ENCODE assay signal across 8 mouse cellular contexts in the genomic region with DNA sequence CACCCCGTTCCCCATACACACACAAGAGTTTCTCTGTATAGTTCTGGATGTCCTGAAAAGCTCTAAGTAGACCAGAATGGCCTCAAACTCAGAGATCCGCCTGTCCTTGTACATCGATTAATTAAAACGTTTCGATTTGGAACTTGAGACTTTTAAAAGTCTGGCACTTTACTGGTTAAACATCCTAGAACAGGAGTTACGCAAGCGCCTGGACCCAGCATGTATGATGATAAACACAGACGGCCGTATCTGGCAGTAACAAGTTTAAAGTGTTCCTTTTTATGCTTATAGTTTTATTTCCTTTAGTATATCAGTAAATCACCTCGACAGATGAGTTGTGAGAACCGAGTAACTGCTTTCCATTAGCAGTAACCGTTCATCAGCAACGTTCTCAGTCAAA. TPM values are rescaled to one million over a fixed set of nuclear protein-coding genes. Genes with fewer than 3 reads are reported as not detected.
DNase-seq lines count a peak whose midpoint lies in the region; ATAC-seq and TF ChIP-seq lines count a peak whose summit lies in the region.

No protein-coding gene starts in this region.

- no peak for ATAC-seq in heart, embryonic 13.5 days (ENCODE audit: extremely low read depth, insufficient number of reproducible peaks, low FRiP score, low TSS enrichment)
- no peak for ATAC-seq in heart, postnatal 0 days (ENCODE audit: insufficient read depth, low read depth)
- ATAC-seq in lung, embryonic 16.5 days (ENCODE audit: low read depth), result no peak

- H3K79me2 ChIP-seq in MEL (ENCODE audit: control insufficient read depth, insufficient read depth, low read length, poor library complexity), result peaks cover 62% of the 10 kb centered on the region

- peak overlapping the region; percentile 98 for H3K4me3 ChIP-seq in heart, embryonic 13.5 days
- peak overlapping the region; percentile 86 to 94 for H3K4me3 ChIP-seq in MEL (ENCODE audit: control insufficient read depth in 1 of 2, insufficient read depth in 1 of 2, low read depth in 2 of 2, low read length in 2 of 2)
- H3K4me3 ChIP-seq in heart, postnatal 0 days (ENCODE audit: low read depth, low read length), result peak overlapping the region; percentile 97
- H3K4me3 ChIP-seq in lung, embryonic 16.5 days (ENCODE audit: low read length), result peak overlapping the region; percentile 92

- peaks cover 5% of the 10 kb centered on the region for H3K27me3 ChIP-seq in heart, embryonic 13.5 days (replicated peaks)
- H3K27me3 ChIP-seq in MEL (ENCODE audit: control insufficient read depth in 1 of 2, insufficient read depth in 2 of 2, low read length in 2 of 2), result no peaks in the 10 kb centered on the region
- H3K27me3 ChIP-seq in heart, postnatal 0 days (ENCODE audit: control insufficient read depth, insufficient read depth, low read length), result no peaks in the 10 kb centered on the region
- no peaks in the 10 kb centered on the region for H3K27me3 ChIP-seq in lung, embryonic 16.5 days (ENCODE audit: control insufficient read depth, insufficient read depth, low read depth, low read length)

- peak overlapping the region; percentile 98 for H3K27ac ChIP-seq in heart, embryonic 13.5 days (replicated peaks)
- H3K27ac ChIP-seq in MEL (ENCODE audit: control insufficient read depth, low read depth, low read length), result peak overlapping the region; percentile 92
- H3K27ac ChIP-seq in heart, postnatal 0 days (ENCODE audit: low read depth), result peak overlapping the region; percentile 100
- peak overlapping the region; percentile 99 for H3K27ac ChIP-seq in lung, embryonic 16.5 days (ENCODE audit: low read length)

- WGBS in heart, embryonic 13.5 days, result 1% methylated on average over 13 of the region's 13 CpGs
- under 1% methylated on average over 13 of the region's 13 CpGs for WGBS in heart, postnatal 0 days
- WGBS in lung, embryonic 16.5 days, result under 1% methylated on average over 13 of the region's 13 CpGs

- peak overlapping the region; percentile 85 for H3K4me2 ChIP-seq in heart, embryonic 13.5 days
- H3K4me2 ChIP-seq in heart, postnatal 0 days (ENCODE audit: low read depth, low read length), result peak overlapping the region; percentile 89
- H3K4me2 ChIP-seq in lung, embryonic 16.5 days (ENCODE audit: low read depth, low read length), result peak overlapping the region; percentile 96

- intact Hi-C loops in heart, postnatal 36 days (cut with DNase I), result loop anchor here (10.0 kb wide), 1 partner anchor 408 kb away; a partner anchor contains a TSS
- intact Hi-C loops in left cerebral cortex, postnatal 36 days (cut with DNase I), result no loop called here

- H3K4me1 ChIP-seq in heart, embryonic 13.5 days, result peaks cover 40% of the 10 kb centered on the region
- peaks cover 6 to 16% of the 10 kb centered on the region in 2 experiments; a peak in 3 of 4 replicates for H3K4me1 ChIP-seq in MEL (ENCODE audit: control insufficient read depth in 1 of 2, insufficient read depth in 2 of 2, low read length in 2 of 2)
- peaks cover 18% of the 10 kb centered on the region for H3K4me1 ChIP-seq in heart, postnatal 0 days (ENCODE audit: control insufficient read depth, insufficient read depth)
- peaks cover 12% of the 10 kb centered on the region for H3K4me1 ChIP-seq in lung, embryonic 16.5 days (replicated peaks; ENCODE audit: control insufficient read depth, insufficient read depth, low read length)

- peaks cover 16% of the 10 kb centered on the region for H3K36me3 ChIP-seq in heart, embryonic 13.5 days
- H3K36me3 ChIP-seq in MEL (ENCODE audit: control insufficient read depth in 1 of 2, insufficient read depth in 2 of 2, low read length in 2 of 2), result peaks cover 10 to 46% of the 10 kb centered on the region in 2 experiments
- peaks cover 14% of the 10 kb centered on the region; the same call in 1 of the 2 replicates for H3K36me3 ChIP-seq in heart, postnatal 0 days (replicated peaks; ENCODE audit: control insufficient read depth, insufficient read depth, low read length)
- H3K36me3 ChIP-seq in lung, embryonic 16.5 days (ENCODE audit: control insufficient read depth, insufficient read depth, low read length), result no peaks in the 10 kb centered on the region

- TF ChIP-seq CTCF in MEL (IDR thresholded peaks at IDR 0.05 in 2 of 3, conservative IDR thresholded peaks at IDR 0.05 in 1 of 3; ENCODE audit: control insufficient read depth in 1 of 3, insufficient read depth in 1 of 3, low read depth in 2 of 3, low read length in 3 of 3, poor library complexity in 1 of 3, severe bottlenecking in 1 of 3), result no peak
- TF ChIP-seq CTCF in heart, postnatal 0 days (IDR thresholded peaks at IDR 0.05; ENCODE audit: low read depth), result no peak

- no peak; a peak in 1 of 4 replicates for TF ChIP-seq EP300 in MEL (IDR thresholded peaks at IDR 0.05; ENCODE audit: low read depth in 1 of 2, low read length in 2 of 2)
- TF ChIP-seq EP300 in heart, postnatal 0 days (IDR thresholded peaks at IDR 0.05; ENCODE audit: low read depth), result no peak

- H3K9ac ChIP-seq in heart, embryonic 13.5 days, result peak overlapping the region; percentile 95
- peak overlapping the region; percentile 97 for H3K9ac ChIP-seq in MEL (ENCODE audit: control insufficient read depth, low read depth, low read length, poor library complexity, severe bottlenecking)
- H3K9ac ChIP-seq in heart, postnatal 0 days (replicated peaks; ENCODE audit: low read depth, low read length), result peak overlapping the region; percentile 95
- H3K9ac ChIP-seq in lung, embryonic 16.5 days (ENCODE audit: low read length), result peak overlapping the region; percentile 97

- TF ChIP-seq POLR2A in MEL (IDR thresholded peaks at IDR 0.05; ENCODE audit: control insufficient read depth in 1 of 2, insufficient read depth in 1 of 2, low read depth in 1 of 2, low read length in 2 of 2, poor library complexity in 1 of 2), result no peak

- no peak for DNase-seq in heart, postnatal 36 days
- DNase-seq in MEL (ENCODE audit: low read depth, low spot score), result peak; percentile 60
- no peak for DNase-seq in heart, postnatal 0 days (ENCODE audit: low spot score)
- no peak for DNase-seq in T-cell, adult 2 months (ENCODE audit: low spot score)
- DNase-seq in gastrocnemius, adult 8-10 months (ENCODE audit: low spot score in 2 of 2), result no peak
- DNase-seq in left cerebral cortex, postnatal 36 days (ENCODE audit: low spot score in 2 of 2), result no peak

- TF ChIP-seq RAD21 in MEL (IDR thresholded peaks at IDR 0.05; ENCODE audit: low read depth, low read length), result no peak

- no peaks in the 10 kb centered on the region for H3K9me3 ChIP-seq in heart, embryonic 13.5 days
- H3K9me3 ChIP-seq in MEL (replicated peaks; ENCODE audit: insufficient read depth, low read length), result no peaks in the 10 kb centered on the region
- no peaks in the 10 kb centered on the region for H3K9me3 ChIP-seq in heart, postnatal 0 days (replicated peaks; ENCODE audit: control insufficient read depth, low read length)
- no peaks in the 10 kb centered on the region for H3K9me3 ChIP-seq in lung, embryonic 16.5 days (ENCODE audit: control insufficient read depth, low read length)

TF ChIP-seq in MEL, 35 proteins besides CTCF, POLR2A, EP300 and RAD21:
- TF ChIP-seq SIN3A (IDR thresholded peaks at IDR 0.05; ENCODE audit: low read length) (peak; percentile 49; the same call in 1 of the 2 replicates), POLR2AphosphoS2 (IDR thresholded peaks at IDR 0.05; ENCODE audit: low read length) (no peak)

RNA-seq across cellular contexts. Expression of a gene that starts 1.4 kb away (rescaled TPM):
- polyA plus RNA-seq in heart, embryonic 13.5 days (2015; fragmentation: Nextera tagmentation; extraction: Ambion mirVana), result 332 and 344 TPM in 2 replicates
- total RNA-seq in heart, postnatal 36 days (2021), result 100 to 1,000 TPM; 254 to 268 TPM
- 107 and 128 TPM in 2 replicates for total RNA-seq in MEL (2012; rRNA removed)
- polyA plus RNA-seq in MEL (2012; ENCODE audit: insufficient read depth in 1 of 2, insufficient read length in 2 of 2, low read depth in 1 of 2, low replicate concordance in 2 of 2, missing spikeins in 1 of 2), result 100 to 1,000 TPM; 190 to 292 TPM
- 92.5 and 111 TPM in 2 replicates for total RNA-seq in heart, postnatal 0 days (2014; rRNA removed; ENCODE audit: low replicate concordance)
- polyA plus RNA-seq in heart, postnatal 0 days (2015; fragmentation: Nextera tagmentation; extraction: Ambion mirVana), result 293 and 300 TPM in 2 replicates
- polyA plus RNA-seq in lung, embryonic 16.5 days (2015; fragmentation: Nextera tagmentation; extraction: Ambion mirVana), result 400 and 424 TPM in 2 replicates
- 100 to 1,000 TPM; 196 to 235 (median 212) TPM for total RNA-seq in gastrocnemius, adult 8-10 months (2022)
- total RNA-seq in left cerebral cortex, postnatal 36 days (2021), result 100 to 1,000 TPM; 412 to 425 TPM

RNA-seq across cellular contexts. Expression of a gene that starts 49.7 kb away (rescaled TPM):
- polyA plus RNA-seq in heart, embryonic 13.5 days (2015; fragmentation: Nextera tagmentation; extraction: Ambion mirVana), result 6.8 and 7.9 TPM in 2 replicates
- 10 to 100 TPM; 14.4 to 17.7 TPM for total RNA-seq in heart, postnatal 36 days (2021)
- not detected in 2 replicates for total RNA-seq in MEL (2012; rRNA removed)
- polyA plus RNA-seq in MEL (2012; ENCODE audit: insufficient read depth in 1 of 2, insufficient read length in 2 of 2, low read depth in 1 of 2, low replicate concordance in 2 of 2, missing spikeins in 1 of 2), result under 1 TPM in 1 of 2 experiments, not detected in 1; 0.03 TPM
- total RNA-seq in heart, postnatal 0 days (2014; rRNA removed; ENCODE audit: low replicate concordance), result 12.8 and 34.4 TPM in 2 replicates
- polyA plus RNA-seq in heart, postnatal 0 days (2015; fragmentation: Nextera tagmentation; extraction: Ambion mirVana), result 7.6 and 8.3 TPM in 2 replicates
- 17.5 and 18.7 TPM in 2 replicates for polyA plus RNA-seq in lung, embryonic 16.5 days (2015; fragmentation: Nextera tagmentation; extraction: Ambion mirVana)
- under 1 TPM; 0.29 to 0.56 (median 0.43) TPM for total RNA-seq in gastrocnemius, adult 8-10 months (2022)
- total RNA-seq in left cerebral cortex, postnatal 36 days (2021), result under 1 TPM; 0.30 to 0.43 TPM

RNA-seq across cellular contexts. Expression of a gene that starts 59.2 kb away (rescaled TPM):
- 46.5 and 49.8 TPM in 2 replicates for polyA plus RNA-seq in heart, embryonic 13.5 days (2015; fragmentation: Nextera tagmentation; extraction: Ambion mirVana)
- 10 to 100 TPM; 56.0 to 58.4 TPM for total RNA-seq in heart, postnatal 36 days (2021)
- total RNA-seq in MEL (2012; rRNA removed), result not detected in 2 replicates
- polyA plus RNA-seq in MEL (2012; ENCODE audit: insufficient read depth in 1 of 2, insufficient read length in 2 of 2, low read depth in 1 of 2, low replicate concordance in 2 of 2, missing spikeins in 1 of 2), result not detected
- 63.6 and 151 TPM in 2 replicates for total RNA-seq in heart, postnatal 0 days (2014; rRNA removed; ENCODE audit: low replicate concordance)
- 78.8 and 85.5 TPM in 2 replicates for polyA plus RNA-seq in heart, postnatal 0 days (2015; fragmentation: Nextera tagmentation; extraction: Ambion mirVana)
- 831 and 1,077 TPM in 2 replicates for polyA plus RNA-seq in lung, embryonic 16.5 days (2015; fragmentation: Nextera tagmentation; extraction: Ambion mirVana)
- total RNA-seq in gastrocnemius, adult 8-10 months (2022), result 1 to 10 TPM; 5.3 to 9.3 (median 6.7) TPM
- 10 to 100 TPM; 13.1 to 17.8 TPM for total RNA-seq in left cerebral cortex, postnatal 36 days (2021)
